Mouse (Mus musculus): ENCODE measurements around the gene Rimbp2.

GRCm38 (mm10) chr5:128769026-128769631, 184.2 kb downstream of the Rimbp2 start:
- TF ChIP-seq JUND (conservative IDR thresholded peaks at IDR 0.05; ENCODE audit: low read depth, low read length): no peak
- no peak for TF ChIP-seq CTCF (conservative IDR thresholded peaks at IDR 0.05 in 1 of 2, IDR thresholded peaks at IDR 0.05 in 1 of 2; ENCODE audit: low read depth in 2 of 2, low read length in 2 of 2)
- no peak for TF ChIP-seq ZKSCAN1 (IDR thresholded peaks at IDR 0.05; ENCODE audit: borderline replicate concordance, low read depth, low read length)
- no peak for TF ChIP-seq MAZ (IDR thresholded peaks at IDR 0.05; ENCODE audit: low read depth, low read length)
- no peak for TF ChIP-seq PAX5 (IDR thresholded peaks at IDR 0.05; ENCODE audit: low read length)
- no peak for TF ChIP-seq NRF1 (IDR thresholded peaks at IDR 0.05; ENCODE audit: low read depth, low read length)
- TF ChIP-seq MXI1 (IDR thresholded peaks at IDR 0.05; ENCODE audit: low read depth, low read length): no peak
- TF ChIP-seq POLR2A (IDR thresholded peaks at IDR 0.05; ENCODE audit: low read depth, low read length): no peak
- no peak for TF ChIP-seq EP300 (IDR thresholded peaks at IDR 0.05; ENCODE audit: low read length)
- no peak for TF ChIP-seq ZMIZ1 (IDR thresholded peaks at IDR 0.05; ENCODE audit: low read depth, low read length)
- TF ChIP-seq ELF1 (IDR thresholded peaks at IDR 0.05; ENCODE audit: low read depth, low read length): no peak
- TF ChIP-seq TBP (conservative IDR thresholded peaks at IDR 0.05; ENCODE audit: low read depth, low read length): no peak
- TF ChIP-seq ZC3H11A (IDR thresholded peaks at IDR 0.05; ENCODE audit: low read depth, low read length): no peak
- no peak for TF ChIP-seq MAX (IDR thresholded peaks at IDR 0.05; ENCODE audit: low read length)
